Mouse (Mus musculus) G1E (cell line): ENCODE results near the gene Scn8a.

Source experiments
- CTCF ChIP-seq: IDR thresholded peaks from 2 replicates; pipeline ENCODE4 v1.5.1; 2012; ENCODE audit warnings: low read depth, low read length, inconsistent platforms, mixed read lengths
- TAL1 ChIP-seq: conservative IDR thresholded peaks from 2 replicates; pipeline ENCODE4 v1.6.1; 2012; ENCODE audit warnings: low read depth, low read length, inconsistent platforms, mixed read lengths

GRCm38 (mm10) chr15:101039651-101040050 is 170.0 kb downstream of the Scn8a start:
- TF ChIP-seq TAL1 (no peak), CTCF (no peak)
